Mouse (Mus musculus) embryonic facial prominence, embryonic 14.5 days (tissue): ENCODE measurements around the gene Aspscr1. TPM values are rescaled to one million over a fixed set of nuclear protein-coding genes. Genes with fewer than 3 reads are reported as not detected.

Experiments used
- ATAC-seq: fragments of 200-750 bp; cut with Nextera tagmentation; 2 replicates; pipeline ENCODE4 v1.8.0; 2017; ENCODE audit warnings: low read depth, moderate number of reproducible peaks, moderate TSS enrichment
- DNase-seq: peaks from one replicate; pipeline ENCODE4 v3.0.0-alpha.2; 2015; ENCODE audit warnings: low spot score
- H3K27ac ChIP-seq: fragments of 300-500 bp; sonication (generic); replicated peaks from 2 replicates; pipeline ENCODE4 v1.5.1; 2014; ENCODE audit warnings: low read depth, mild to moderate bottlenecking, low read length, moderate library complexity
- H3K27me3 ChIP-seq: fragments of 300-500 bp; sonication (generic); replicated peaks from 2 replicates; pipeline ENCODE4 v1.6.1; 2014; ENCODE audit warnings: low read length; ENCODE audit not compliant: control insufficient read depth, insufficient read depth
- H3K36me3 ChIP-seq: fragments of 300-500 bp; sonication (generic); 2 replicates; pipeline ENCODE4 v1.6.1; 2014; ENCODE audit warnings: low read length, mixed read lengths; ENCODE audit not compliant: control insufficient read depth, insufficient read depth
- H3K4me1 ChIP-seq: fragments of 300-500 bp; sonication (generic); 2 replicates; pipeline ENCODE4 v1.6.1; 2014; ENCODE audit warnings: antibody characterized with exemption, low read length; ENCODE audit not compliant: control insufficient read depth, insufficient read depth
- H3K4me2 ChIP-seq: fragments of 300-500 bp; sonication (generic); 2 replicates; pipeline ENCODE4 v1.6.1; 2014; ENCODE audit warnings: low read depth, mild to moderate bottlenecking, low read length, moderate library complexity, mixed read lengths
- H3K4me3 ChIP-seq: fragments of 300-500 bp; sonication (generic); 2 replicates; pipeline ENCODE4 v1.5.1; 2014; ENCODE audit warnings: low read depth, mild to moderate bottlenecking, low read length
- H3K9ac ChIP-seq: fragments of 300-500 bp; sonication (generic); 2 replicates; pipeline ENCODE4 v1.6.1; 2014; ENCODE audit warnings: low read depth, mild to moderate bottlenecking, low read length, moderate library complexity, mixed read lengths
- H3K9me3 ChIP-seq: fragments of 300-500 bp; sonication (generic); 2 replicates; pipeline ENCODE4 v1.6.1; 2016; ENCODE audit warnings: low read length; ENCODE audit not compliant: control insufficient read depth
- WGBS: fragments of 180-500 bp; shearing (Covaris S2); extraction: QIAGEN DNeasy Blood & Tissue Kit; methylation state at CpG from one replicate; pipeline ENCODE4 v1.1.7; 2014; 5-methylcytosine and 5-hydroxymethylcytosine counted together
- polyA plus RNA-seq: library from polyadenylated mRNA; unstranded; fragments of >200 nt; fragmentation: Nextera tagmentation; extraction: Ambion mirVana; gene quantifications from 2 replicates; pipeline ENCODE4 v1.2.1, GENCODE M21; 2014

Aspscr1 gene
- polyA plus RNA-seq, 1 experiment from 2014 or later = 93.1 TPM

DNA sequence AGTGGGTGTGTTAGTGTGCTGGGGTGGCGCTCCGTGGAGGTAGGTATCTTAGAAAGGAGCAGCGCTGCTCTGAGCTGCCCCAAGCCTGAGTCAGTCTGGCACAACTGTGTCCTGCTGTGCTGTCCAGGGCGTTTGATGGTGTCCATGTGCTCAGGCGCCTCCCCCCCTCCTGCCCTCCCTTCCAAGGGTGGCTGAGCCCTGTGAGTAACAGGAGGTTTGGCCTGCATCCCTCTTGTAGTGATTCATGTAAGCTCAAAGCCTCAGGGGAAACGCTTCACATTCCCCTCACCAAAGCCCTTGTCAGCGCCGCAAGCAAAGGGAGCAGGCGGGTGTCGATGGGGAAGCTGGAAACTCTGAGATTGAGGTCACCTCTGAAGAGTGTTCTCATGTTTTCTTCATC, 25.0 kb downstream of the Aspscr1 start:
- Histone ChIP-seq H3K27ac (no peak overlapping the region), H3K27me3 (no peaks in the 10 kb centered on the region), H3K36me3 (peaks cover 45% of the 10 kb centered on the region), H3K4me3 (no peak overlapping the region), H3K4me1 (no peaks in the 10 kb centered on the region), H3K9ac (no peak overlapping the region), H3K9me3 (0 out of 2 replicates have a peak, but pooled peaks cover 4% of the 10 kb centered on the region), H3K4me2 (no peak overlapping the region)
- no peak for ATAC-seq
- DNase-seq = no peak
- 46% methylated on average over 10 of the region's 10 CpGs for WGBS

DNA sequence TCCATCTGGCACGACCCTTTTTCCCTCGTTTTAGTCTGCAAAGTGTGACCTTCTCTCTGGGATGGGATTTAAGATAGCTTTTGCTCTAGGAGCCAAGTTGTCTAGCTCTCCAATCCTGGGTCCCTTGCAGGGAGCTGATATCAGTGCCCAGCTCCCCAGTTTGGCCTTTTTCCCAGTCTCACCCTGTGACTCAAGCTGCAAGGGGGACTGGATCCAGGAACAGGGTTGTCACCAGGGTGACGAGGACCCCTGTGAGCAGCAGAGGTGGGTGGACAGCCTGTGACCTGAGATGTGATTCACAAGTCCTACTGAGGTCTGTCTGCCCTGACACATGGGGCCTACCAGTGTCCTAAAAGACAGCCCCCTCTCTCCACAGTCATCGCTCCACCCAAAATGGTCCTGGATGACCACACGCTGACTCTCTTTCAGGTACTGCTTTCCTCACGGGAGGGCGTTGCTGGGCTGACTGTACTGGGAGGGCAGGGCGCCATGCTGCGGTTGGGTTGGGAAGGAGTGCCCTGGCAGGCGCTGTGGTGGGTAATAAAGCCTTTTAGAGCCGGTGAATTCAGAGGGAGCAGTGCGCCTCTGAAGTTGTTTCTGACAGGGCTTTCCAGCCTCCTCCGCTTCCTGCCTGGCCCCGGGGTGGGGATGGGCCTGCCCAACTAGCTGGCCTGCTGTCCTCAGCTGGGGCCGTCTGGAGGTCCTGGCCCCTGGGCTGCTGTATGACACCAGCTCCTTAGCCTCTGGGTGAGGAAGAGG, 31.1 kb downstream of the Aspscr1 start:
- Histone ChIP-seq H3K4me3 (no peak overlapping the region), H3K4me2 (no peak overlapping the region), H3K4me1 (peaks cover 29% of the 10 kb centered on the region), H3K36me3 (peaks cover 33% of the 10 kb centered on the region), H3K27ac (peak overlapping the region; percentile 63), H3K9ac (peak overlapping the region; percentile 49; the same call in 1 of the 2 replicates), H3K27me3 (no peaks in the 10 kb centered on the region), H3K9me3 (no peaks in the 10 kb centered on the region)
- 34% methylated on average over 13 of the region's 15 CpGs for WGBS
- no peak for DNase-seq
- no peak for ATAC-seq

DNA sequence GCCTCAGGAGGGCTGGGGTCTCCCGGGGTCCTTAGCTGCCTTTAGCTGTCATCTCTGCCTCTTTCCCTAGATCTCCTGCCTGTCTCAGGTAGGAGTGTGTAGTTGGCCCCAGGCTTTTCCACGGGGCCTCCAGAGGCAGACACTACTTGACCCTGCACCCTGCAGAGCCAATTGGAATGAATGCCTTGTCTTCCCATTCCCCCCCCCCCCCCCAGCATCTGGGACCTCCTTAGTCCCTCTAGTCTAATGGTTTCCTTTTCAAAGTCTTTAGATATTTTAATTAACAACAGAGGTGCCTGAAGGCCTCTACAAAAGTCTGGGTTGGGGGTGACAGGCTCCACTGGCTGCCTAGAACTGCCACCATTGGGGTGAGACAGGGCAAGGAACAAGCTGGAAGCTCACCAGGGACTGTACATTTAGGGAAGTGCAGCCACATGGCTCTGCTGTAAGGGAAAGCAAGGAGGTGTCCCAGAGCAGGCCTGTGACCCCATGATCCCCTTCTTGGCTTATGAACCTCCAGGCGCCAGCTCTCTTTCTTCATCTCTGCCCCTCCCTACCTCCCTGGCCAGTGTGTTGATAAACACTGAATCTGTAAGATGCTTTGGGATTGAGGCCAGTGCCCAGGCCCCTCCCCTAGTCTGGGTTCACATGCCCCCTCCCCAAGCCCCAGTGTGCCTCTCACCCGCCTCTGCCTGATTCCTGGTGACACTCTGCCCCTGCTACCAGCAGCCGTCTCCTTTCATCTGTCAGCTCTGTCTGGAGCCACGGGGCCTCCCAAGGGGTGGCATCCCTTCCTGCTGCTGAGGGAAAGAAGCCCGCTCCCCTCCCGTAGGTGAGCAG, 31.9 kb downstream of the Aspscr1 start:
- H3K4me2 ChIP-seq = no peak overlapping the region; the same call in 1 of the 2 replicates
- H3K4me3 ChIP-seq = no peak overlapping the region
- no peaks in the 10 kb centered on the region for H3K9me3 ChIP-seq
- WGBS = 11% methylated on average over 8 of the region's 8 CpGs
- H3K27ac ChIP-seq = peak overlapping the region; percentile 63
- peak overlapping the region; percentile 49 for H3K9ac ChIP-seq
- H3K36me3 ChIP-seq = peaks cover 36% of the 10 kb centered on the region
- peak; percentile 62 for DNase-seq
- peaks cover 29% of the 10 kb centered on the region for H3K4me1 ChIP-seq
- no peaks in the 10 kb centered on the region for H3K27me3 ChIP-seq
- peak; percentile 53 for ATAC-seq

DNA sequence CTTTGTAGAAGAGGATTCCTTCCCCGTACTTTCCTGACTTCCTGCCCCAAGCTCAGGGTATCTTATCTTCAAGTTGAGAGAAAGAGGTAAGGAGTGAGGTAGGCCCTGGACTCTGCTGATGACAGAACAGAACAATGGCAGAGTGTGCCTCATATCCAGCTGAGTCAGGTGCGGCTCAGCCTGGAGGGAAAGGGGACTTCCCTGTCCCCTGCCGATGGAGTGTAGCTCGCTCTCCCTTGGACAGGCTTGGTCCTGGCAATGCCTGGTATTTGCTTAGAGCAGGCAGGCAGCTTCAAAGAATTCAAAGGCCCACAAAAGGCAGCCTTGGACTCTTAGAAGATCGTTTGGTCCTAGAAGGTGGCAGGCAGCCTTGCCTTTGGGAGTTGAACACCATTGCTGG, 33.3 kb downstream of the Aspscr1 start:
- Histone ChIP-seq H3K4me2 (no peak overlapping the region), H3K27ac (no peak overlapping the region), H3K9ac (no peak overlapping the region), H3K36me3 (peaks cover 38% of the 10 kb centered on the region), H3K4me1 (peaks cover 29% of the 10 kb centered on the region), H3K27me3 (no peaks in the 10 kb centered on the region), H3K4me3 (no peak overlapping the region), H3K9me3 (no peaks in the 10 kb centered on the region)
- WGBS = 65% methylated on average over 5 of the region's 5 CpGs
- ATAC-seq (no peak), DNase-seq (no peak)

DNA sequence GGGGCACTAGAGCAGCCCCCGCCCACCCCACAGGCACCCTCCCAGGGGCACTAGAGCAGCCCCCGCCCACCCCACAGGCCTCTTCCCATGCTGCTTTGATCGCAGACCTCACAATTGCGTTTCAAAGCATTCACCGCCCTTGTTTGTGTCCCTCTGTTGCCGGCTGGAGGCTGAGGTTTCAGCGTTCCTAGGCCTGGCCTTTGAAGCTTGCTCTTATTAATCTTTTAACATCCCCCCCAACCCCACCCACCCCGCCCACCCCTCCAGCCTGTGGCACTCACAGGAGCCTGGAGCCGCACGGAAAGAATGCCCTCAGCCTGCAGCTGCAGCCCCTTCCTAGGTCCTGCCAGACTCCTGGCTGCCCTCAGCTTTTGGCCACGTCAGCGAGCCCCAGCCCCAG, 34.5 kb downstream of the Aspscr1 start:
- Histone ChIP-seq H3K27me3 (no peaks in the 10 kb centered on the region), H3K27ac (peak overlapping the region; percentile 48), H3K4me3 (no peak overlapping the region), H3K4me2 (no peak overlapping the region), H3K9me3 (no peaks in the 10 kb centered on the region), H3K36me3 (peaks cover 34% of the 10 kb centered on the region), H3K4me1 (peaks cover 32% of the 10 kb centered on the region), H3K9ac (peak overlapping the region; percentile 37)
- WGBS = 13% methylated on average over 8 of the region's 12 CpGs
- ATAC-seq = peak; percentile 19; the same call in 1 of the 2 replicates
- peak; percentile 63 for DNase-seq

DNA sequence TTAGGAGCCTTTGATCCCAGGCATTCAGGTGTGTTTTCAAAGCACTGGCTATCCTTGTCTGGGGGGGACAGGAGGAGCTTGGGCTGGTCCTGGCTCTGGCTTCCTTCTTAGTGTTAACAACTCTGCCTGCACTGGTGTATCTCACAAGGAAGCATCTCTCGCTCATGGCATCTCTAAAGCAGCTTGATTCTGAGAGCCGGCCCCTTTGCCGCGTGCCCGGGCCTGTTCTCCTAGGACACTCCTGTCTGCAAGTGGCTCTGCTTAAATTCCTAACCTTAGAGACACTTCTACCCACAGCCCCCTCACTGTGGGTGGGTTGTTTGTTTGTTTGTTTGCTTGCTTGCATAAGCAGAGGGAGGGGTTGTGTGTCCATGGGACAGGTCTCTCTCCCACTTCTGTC, 35.2 kb downstream of the Aspscr1 start:
- H3K4me2 ChIP-seq = no peak overlapping the region
- DNase-seq (peak; percentile 52), ATAC-seq (no peak)
- H3K27me3 ChIP-seq = no peaks in the 10 kb centered on the region
- 0 out of 2 replicates have a peak overlapping the region, but pooled peaks have one; percentile 37 for H3K9ac ChIP-seq
- H3K27ac ChIP-seq = peak overlapping the region; percentile 48
- no peaks in the 10 kb centered on the region for H3K9me3 ChIP-seq
- H3K36me3 ChIP-seq = peaks cover 30% of the 10 kb centered on the region
- no peak overlapping the region for H3K4me3 ChIP-seq
- 34% methylated on average over 5 of the region's 5 CpGs for whole genome bisulfite sequencing
- H3K4me1 ChIP-seq = peaks cover 36% of the 10 kb centered on the region

DNA sequence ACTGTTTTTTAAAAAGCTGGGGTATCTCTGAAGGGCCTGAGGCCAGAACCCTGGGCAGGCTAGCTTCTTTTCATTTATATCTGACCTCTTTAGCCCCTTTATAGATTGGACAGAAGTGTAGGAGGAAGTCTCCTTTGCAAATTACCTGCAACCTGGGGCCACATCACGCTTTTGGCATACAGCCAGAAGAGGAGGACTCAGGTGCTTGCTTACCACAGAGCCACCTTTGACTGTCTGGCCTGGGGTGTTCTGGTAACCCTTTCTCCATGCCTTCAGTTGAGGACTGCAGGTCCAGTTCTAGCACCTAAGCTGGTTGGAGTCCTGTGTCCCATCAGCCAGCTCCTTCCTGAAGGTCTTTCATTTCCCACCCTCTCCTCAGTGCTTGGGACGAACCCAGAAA, 36.8 kb downstream of the Aspscr1 start:
- WGBS = 74% methylated on average over 2 of the region's 2 CpGs
- Histone ChIP-seq H3K27me3 (no peaks in the 10 kb centered on the region), H3K4me3 (no peak overlapping the region), H3K4me2 (no peak overlapping the region), H3K4me1 (peaks cover 26% of the 10 kb centered on the region), H3K36me3 (peaks cover 30% of the 10 kb centered on the region), H3K9ac (no peak overlapping the region), H3K27ac (no peak overlapping the region), H3K9me3 (no peaks in the 10 kb centered on the region)
- no peak for ATAC-seq
- no peak for DNase-seq

DNA sequence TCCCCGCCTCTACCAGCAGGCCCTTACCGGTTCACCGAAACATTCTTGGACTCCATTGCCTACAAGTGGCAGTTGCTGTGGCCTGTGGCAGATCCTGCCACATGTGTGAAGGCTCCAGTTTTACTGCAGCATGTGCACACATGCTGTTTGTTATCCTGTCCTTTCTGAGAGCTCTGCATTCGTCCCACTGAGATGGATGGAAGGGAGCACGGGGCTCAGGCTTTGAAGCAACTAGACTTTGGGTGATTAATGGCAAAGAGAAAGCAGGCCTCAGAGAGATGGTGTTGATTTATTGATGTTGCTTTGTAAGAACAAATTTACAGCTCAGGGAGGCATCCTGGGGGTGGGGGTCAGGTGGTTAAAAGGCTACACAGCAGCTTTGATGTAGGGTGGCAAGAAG, 37.9 kb downstream of the Aspscr1 start:
- no peak for DNase-seq
- Histone ChIP-seq H3K27ac (no peak overlapping the region), H3K4me1 (peaks cover 17% of the 10 kb centered on the region)

More for the DNA sequence above, 37.9 kb downstream of the Aspscr1 start:
- H3K4me3 ChIP-seq = no peak overlapping the region
- 76% methylated on average over 5 of the region's 5 CpGs for WGBS
- H3K9me3 ChIP-seq = no peaks in the 10 kb centered on the region
- H3K36me3 ChIP-seq = peaks cover 30% of the 10 kb centered on the region
- no peak overlapping the region for H3K4me2 ChIP-seq
- no peaks in the 10 kb centered on the region for H3K27me3 ChIP-seq
- H3K9ac ChIP-seq = no peak overlapping the region; the same call in 1 of the 2 replicates
- no peak for ATAC-seq
